Mouse (Mus musculus) stomach, postnatal 0 days (tissue): ENCODE measurements around the gene Sacm1l. TPM values are rescaled to one million over a fixed set of nuclear protein-coding genes. Genes with fewer than 3 reads are reported as not detected.

Source experiments
- ATAC-seq: fragments of 200-750 bp; cut with Nextera tagmentation; 2 replicates; pipeline ENCODE4 v1.8.0; 2017; ENCODE audit not compliant: low FRiP score, low TSS enrichment
- DNase-seq: peaks from one replicate; pipeline ENCODE4 v3.0.0-alpha.2; 2016; ENCODE audit warnings: low spot score
- H3K27ac ChIP-seq: fragments of 300-500 bp; sonication (generic); replicated peaks from 2 replicates; pipeline ENCODE4 v1.5.1; 2014; ENCODE audit warnings: mild to moderate bottlenecking, control low read depth
- H3K27me3 ChIP-seq: fragments of 300-500 bp; sonication (generic); 2 replicates; pipeline ENCODE4 v1.6.1; 2014; ENCODE audit warnings: low read length; ENCODE audit not compliant: control insufficient read depth, insufficient read depth
- H3K36me3 ChIP-seq: fragments of 300-500 bp; sonication (generic); 2 replicates; pipeline ENCODE4 v1.6.1; 2014; ENCODE audit warnings: low read length, mixed read lengths; ENCODE audit not compliant: control insufficient read depth, insufficient read depth
- H3K4me1 ChIP-seq: fragments of 300-500 bp; sonication (generic); replicated peaks from 2 replicates; pipeline ENCODE4 v1.6.1; 2014; ENCODE audit warnings: antibody characterized with exemption; ENCODE audit not compliant: control insufficient read depth, insufficient read depth
- H3K4me2 ChIP-seq: fragments of 300-500 bp; sonication (generic); replicated peaks from 2 replicates; pipeline ENCODE4 v1.6.1; 2014; ENCODE audit warnings: low read depth, mild to moderate bottlenecking, control low read depth, moderate library complexity
- H3K4me3 ChIP-seq: fragments of 300-500 bp; sonication (generic); 2 replicates; pipeline ENCODE4 v1.5.1; 2014; ENCODE audit warnings: low read depth, low read length, control low read depth
- H3K9ac ChIP-seq: fragments of 300-500 bp; sonication (generic); 2 replicates; pipeline ENCODE4 v1.6.1; 2014; ENCODE audit warnings: mild to moderate bottlenecking, low read length, control low read depth, mixed read lengths
- H3K9me3 ChIP-seq: fragments of 300-500 bp; sonication (generic); 2 replicates; pipeline ENCODE4 v1.6.1; 2016; ENCODE audit warnings: low read length; ENCODE audit not compliant: control insufficient read depth
- CTCF ChIP-seq: IDR thresholded peaks from 2 replicates; pipeline ENCODE4 v1.5.1; 2016; ENCODE audit warnings: antibody characterized with exemption, low read depth, mild to moderate bottlenecking, moderate library complexity
- EP300 ChIP-seq: optimal IDR thresholded peaks from 2 replicates; pipeline ENCODE3; 2016; ENCODE audit warnings: antibody characterized with exemption
- WGBS: fragments of 180-500 bp; shearing (Covaris S2); extraction: QIAGEN DNeasy Blood & Tissue Kit; methylation state at CpG from one replicate; pipeline ENCODE4 v1.1.7; 2014; 5-methylcytosine and 5-hydroxymethylcytosine counted together
- polyA plus RNA-seq: library from polyadenylated mRNA; unstranded; fragments of >200 nt; fragmentation: Nextera tagmentation; extraction: Ambion mirVana; gene quantifications from 2 replicates; pipeline ENCODE4 v1.2.1, GENCODE M21; 2015

Sacm1l gene
- polyA plus RNA-seq, 1 experiment from 2014 or later: 33.6 TPM

DNA sequence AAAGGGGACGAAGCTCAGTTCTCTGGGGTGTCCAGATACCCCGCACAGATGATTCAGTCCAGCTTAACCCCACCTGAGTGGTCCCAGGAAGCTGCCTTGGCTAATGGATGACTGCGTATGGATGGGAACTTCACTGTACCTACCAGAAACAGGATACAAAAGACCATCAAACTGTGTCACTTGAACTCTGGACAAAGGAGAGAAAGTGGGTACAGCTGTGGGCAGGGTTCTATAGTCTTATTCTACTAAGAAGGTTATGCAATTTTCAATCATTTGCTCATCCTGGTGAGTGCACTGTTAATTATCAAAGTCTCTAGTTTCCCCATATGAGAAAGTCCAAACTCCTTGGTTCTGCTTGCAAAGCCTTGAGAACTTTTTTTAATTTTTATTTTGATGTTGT is 103.4 kb downstream of the Sacm1l start:
- ATAC-seq: no peak
- Histone ChIP-seq H3K9me3 (no peaks in the 10 kb centered on the region), H3K27ac (no peak overlapping the region), H3K4me1 (no peaks in the 10 kb centered on the region), H3K4me3 (no peak overlapping the region), H3K36me3 (no peaks in the 10 kb centered on the region), H3K4me2 (no peak overlapping the region), H3K9ac (no peak overlapping the region), H3K27me3 (no peaks in the 10 kb centered on the region)
- no peak for DNase-seq
- 89% methylated on average over 3 of the region's 3 CpGs for WGBS
- TF ChIP-seq CTCF (no peak), EP300 (no peak)

DNA sequence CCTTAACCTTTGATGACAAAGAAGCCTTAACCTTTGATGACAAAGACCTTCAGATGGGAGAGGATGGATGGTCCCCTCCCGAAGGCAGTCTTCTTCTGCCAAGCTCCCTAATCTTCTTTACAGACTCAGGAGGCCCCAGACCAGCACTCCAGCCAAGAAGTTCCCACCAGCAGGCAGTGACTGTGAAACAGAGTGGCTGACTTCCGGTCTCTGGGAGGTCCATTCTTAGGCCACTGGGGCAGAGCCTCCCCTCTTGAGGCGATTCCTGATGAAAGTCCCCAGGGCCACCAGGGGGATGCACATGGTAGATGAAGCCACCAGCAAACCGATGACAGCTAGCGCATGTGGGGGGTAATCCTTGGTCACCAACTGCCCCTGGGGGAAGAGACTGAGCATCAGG is 107.2 kb downstream of the Sacm1l start:
- Histone ChIP-seq H3K27me3 (no peaks in the 10 kb centered on the region), H3K4me2 (no peak overlapping the region), H3K4me3 (no peak overlapping the region), H3K9ac (no peak overlapping the region), H3K4me1 (no peaks in the 10 kb centered on the region), H3K27ac (no peak overlapping the region), H3K9me3 (no peaks in the 10 kb centered on the region), H3K36me3 (no peaks in the 10 kb centered on the region)
- 61% methylated on average over 5 of the region's 5 CpGs for WGBS
- ATAC-seq (no peak), DNase-seq (no peak)
- no peak for TF ChIP-seq CTCF
- TF ChIP-seq EP300: no peak

DNA sequence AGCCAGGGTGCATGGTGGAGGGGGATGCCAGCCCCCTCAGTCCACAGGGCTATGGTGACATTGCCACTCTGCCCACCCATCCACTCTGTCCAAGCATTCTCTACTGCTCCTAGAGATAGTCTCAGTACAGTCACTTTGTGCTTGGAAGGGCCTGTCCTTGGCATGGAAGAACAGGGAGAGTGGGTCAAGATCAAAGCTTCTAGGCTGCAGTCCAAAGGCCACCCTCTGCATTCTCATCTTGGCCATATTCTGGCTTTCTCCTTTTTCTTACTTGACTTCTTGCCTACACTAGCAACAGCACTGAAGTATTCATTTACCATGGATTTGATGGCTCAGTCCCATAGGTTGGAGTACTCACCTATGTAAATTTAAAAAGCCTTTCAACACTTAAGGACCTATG is 108.7 kb downstream of the Sacm1l start:
- TF ChIP-seq EP300 (no peak), CTCF (no peak)
- no peak overlapping the region for H3K4me3 ChIP-seq
- no peaks in the 10 kb centered on the region for H3K27me3 ChIP-seq
- no peaks in the 10 kb centered on the region for H3K9me3 ChIP-seq
- no peak overlapping the region for H3K9ac ChIP-seq
- H3K4me1 ChIP-seq: no peaks in the 10 kb centered on the region
- ATAC-seq (no peak), DNase-seq (no peak)
- H3K27ac ChIP-seq: no peak overlapping the region
- no peak overlapping the region for H3K4me2 ChIP-seq
- H3K36me3 ChIP-seq: no peaks in the 10 kb centered on the region

DNA sequence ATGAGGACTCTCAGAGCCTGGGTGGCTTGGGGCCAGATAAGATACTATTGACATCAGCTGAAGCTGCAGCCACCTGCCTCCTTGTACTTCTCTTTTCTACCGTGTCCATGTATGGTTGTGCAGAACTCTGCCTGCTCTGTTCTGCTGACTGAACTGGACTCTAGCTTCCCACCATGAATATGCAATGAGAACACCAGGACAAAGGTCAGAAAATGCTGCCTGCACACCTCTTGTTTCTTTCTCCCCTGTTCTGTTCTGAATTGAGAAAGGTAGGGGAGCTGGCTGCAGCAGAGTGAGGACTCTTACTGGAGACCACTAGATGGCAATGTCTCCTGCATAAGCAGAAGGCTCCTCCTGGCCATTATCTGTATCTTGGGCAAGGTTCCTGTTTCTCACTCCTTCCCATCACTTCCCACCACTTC is 109.1 kb downstream of the Sacm1l start:
- no peak overlapping the region for H3K27ac ChIP-seq
- H3K4me2 ChIP-seq: no peak overlapping the region
- ATAC-seq (peak; percentile 68; the same call in 1 of the 2 replicates), DNase-seq (peak; percentile 21)
- TF ChIP-seq CTCF: peak; percentile 85
- TF ChIP-seq EP300: no peak
- no peaks in the 10 kb centered on the region for H3K9me3 ChIP-seq
- H3K4me3 ChIP-seq: no peak overlapping the region
- H3K9ac ChIP-seq: no peak overlapping the region
- no peaks in the 10 kb centered on the region for H3K4me1 ChIP-seq
- no peaks in the 10 kb centered on the region for H3K36me3 ChIP-seq
- WGBS: 46% methylated on average over 1 of the region's 1 CpGs
- no peaks in the 10 kb centered on the region for H3K27me3 ChIP-seq

GRCm38 (mm10) chr9:123640106-123640505 is 110.5 kb downstream of the Sacm1l start:
- no peaks in the 10 kb centered on the region for H3K36me3 ChIP-seq
- no peaks in the 10 kb centered on the region for H3K4me1 ChIP-seq
- H3K9me3 ChIP-seq: no peaks in the 10 kb centered on the region
- no peaks in the 10 kb centered on the region for H3K27me3 ChIP-seq
- no peak overlapping the region for H3K4me3 ChIP-seq
- DNase-seq (no peak), ATAC-seq (no peak)
- no peak for TF ChIP-seq EP300
- TF ChIP-seq CTCF: no peak
- no peak overlapping the region for H3K9ac ChIP-seq
- WGBS: 73% methylated on average over 1 of the region's 1 CpGs
- H3K27ac ChIP-seq: no peak overlapping the region
- H3K4me2 ChIP-seq: no peak overlapping the region

Other genes starting within 250 kb of the Sacm1l start
- gene Lars2, start 162.8 kb upstream of the Sacm1l start, polyA plus RNA-seq: 1,098 and 1,252 TPM in 2 replicates
- gene Limd1, start 51.1 kb upstream of the Sacm1l start, polyA plus RNA-seq: 22.2 and 23.2 TPM in 2 replicates
- gene Slc6a20b, start 102.8 kb downstream of the Sacm1l start, polyA plus RNA-seq: 0.06 TPM in 2 replicates
- gene Ccr9, start 148.7 kb downstream of the Sacm1l start, polyA plus RNA-seq: 0.16 and 0.27 TPM in 2 replicates
- 1.9 and 3.1 TPM in 2 replicates for gene Slc6a20a, start 149.1 kb downstream of the Sacm1l start, polyA plus RNA-seq
- 30.6 and 34.5 TPM in 2 replicates for gene Lztfl1, start 187.9 kb downstream of the Sacm1l start, polyA plus RNA-seq